Mouse (Mus musculus): ENCODE measurements around the gene St3gal3. TPM values are rescaled to one million over a fixed set of nuclear protein-coding genes. Genes with fewer than 3 reads are reported as not detected.
A peak's percentile ranks its signal among the peaks of the same experiment; 100 is the strongest.

St3gal3 gene
- total and polyA plus RNA-seq, 3 experiments: 6.9 to 13.8 (median 13.4) TPM

DNA sequence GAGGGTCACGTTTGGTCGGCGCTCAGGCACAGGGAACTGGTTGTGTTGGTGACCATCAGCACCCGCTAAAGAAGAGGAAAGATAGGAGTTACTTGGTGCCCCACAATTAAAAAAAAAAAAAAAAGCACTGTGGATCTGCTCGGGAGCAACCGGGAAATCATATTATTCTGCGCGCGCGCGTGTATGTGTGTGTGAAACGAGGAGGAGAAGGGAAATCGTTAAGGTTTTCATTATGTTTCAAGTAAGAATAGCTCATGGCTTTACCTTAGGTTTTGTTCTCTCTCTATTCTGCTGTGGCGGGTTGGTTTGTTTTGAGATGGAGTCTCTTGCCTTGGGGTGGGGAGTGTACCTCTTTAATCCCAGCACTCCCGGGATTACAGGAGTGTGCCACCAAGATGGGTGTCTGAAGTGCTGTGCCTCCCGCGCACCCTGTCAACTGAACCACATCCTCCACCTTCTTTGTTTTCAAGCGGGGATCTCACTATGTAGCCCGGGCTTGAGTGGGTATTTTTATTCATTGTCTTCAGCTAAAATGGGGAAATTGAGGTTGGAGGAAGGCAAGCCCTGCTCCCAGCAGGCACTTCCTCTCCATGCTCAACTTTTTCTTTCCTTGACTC, 219.1 kb downstream of the St3gal3 start:
- no peak for TF ChIP-seq TAL1 (conservative IDR thresholded peaks at IDR 0.05; ENCODE audit: low read depth, low read length)
- TF ChIP-seq POLR2AphosphoS5 (IDR thresholded peaks at IDR 0.05; ENCODE audit: insufficient replicate concordance, low read depth, low read length): no peak
- no peak for TF ChIP-seq GATA1 (IDR thresholded peaks at IDR 0.05; ENCODE audit: borderline replicate concordance, low read length)
- no peak for TF ChIP-seq GATA2 (IDR thresholded peaks at IDR 0.05; ENCODE audit: borderline replicate concordance, low read depth, low read length)
- no peak for TF ChIP-seq CTCF (IDR thresholded peaks at IDR 0.05; ENCODE audit: low read depth, low read length)
- H3K4me1 ChIP-seq (ENCODE audit: insufficient read depth, low read depth, low read length): peaks cover 43% of the 10 kb centered on the region
- ATAC-seq (ENCODE audit: extremely low read depth, insufficient number of reproducible peaks, low FRiP score, poor library complexity, severe bottlenecking): no peak
- DNase-seq (ENCODE audit: low spot score): peak; percentile 39
- no peaks in the 10 kb centered on the region for H3K9me3 ChIP-seq (replicated peaks)
- H3K27me3 ChIP-seq (ENCODE audit: insufficient read depth, low read length): 0 out of 2 replicates have a peak, but pooled peaks cover 3% of the 10 kb centered on the region
- peak overlapping the region; percentile 82 for H3K4me3 ChIP-seq (ENCODE audit: low read depth, low read length)
- peaks cover 31% of the 10 kb centered on the region for H3K36me3 ChIP-seq (replicated peaks)

GRCm38 (mm10) chr4:117914591-117915442, 219.9 kb downstream of the St3gal3 start, which contains the start of gene Ipo13:
Gene Ipo13 (minus strand): TSS chr4:117914999.
- DNase-seq (ENCODE audit: low spot score) (peak; percentile 96), ATAC-seq (ENCODE audit: extremely low read depth, insufficient number of reproducible peaks, low FRiP score, poor library complexity, severe bottlenecking) (peak; percentile 76)
- Histone ChIP-seq H3K36me3 (replicated peaks) (peaks cover 36% of the 10 kb centered on the region), H3K4me1 (ENCODE audit: insufficient read depth, low read depth, low read length) (peaks cover 43% of the 10 kb centered on the region), H3K27me3 (ENCODE audit: insufficient read depth, low read length) (0 out of 2 replicates have a peak, but pooled peaks cover 3% of the 10 kb centered on the region), H3K4me3 (ENCODE audit: low read depth, low read length) (peak within 1 kb of the TSS; percentile 82), H3K9me3 (replicated peaks) (no peaks in the 10 kb centered on the region)
- TF ChIP-seq GATA1 (IDR thresholded peaks at IDR 0.05; ENCODE audit: borderline replicate concordance, low read length) (no peak), CTCF (IDR thresholded peaks at IDR 0.05; ENCODE audit: low read depth, low read length) (no peak), POLR2AphosphoS5 (IDR thresholded peaks at IDR 0.05; ENCODE audit: insufficient replicate concordance, low read depth, low read length) (no peak), GATA2 (IDR thresholded peaks at IDR 0.05; ENCODE audit: borderline replicate concordance, low read depth, low read length) (no peak), TAL1 (conservative IDR thresholded peaks at IDR 0.05; ENCODE audit: low read depth, low read length) (no peak)

- TF ChIP-seq POLR2AphosphoS5 (IDR thresholded peaks at IDR 0.05; ENCODE audit: insufficient replicate concordance, low read depth, low read length) (no peak), TAL1 (conservative IDR thresholded peaks at IDR 0.05; ENCODE audit: low read depth, low read length) (no peak), CTCF (IDR thresholded peaks at IDR 0.05; ENCODE audit: low read depth, low read length) (no peak), GATA2 (IDR thresholded peaks at IDR 0.05; ENCODE audit: borderline replicate concordance, low read depth, low read length) (no peak), GATA1 (IDR thresholded peaks at IDR 0.05; ENCODE audit: borderline replicate concordance, low read length) (no peak)
- DNase-seq (ENCODE audit: low spot score) (no peak), ATAC-seq (ENCODE audit: extremely low read depth, insufficient number of reproducible peaks, low FRiP score, poor library complexity, severe bottlenecking) (no peak)
- Histone ChIP-seq H3K27me3 (ENCODE audit: insufficient read depth, low read length) (0 out of 2 replicates have a peak, but pooled peaks cover 3% of the 10 kb centered on the region), H3K9me3 (replicated peaks) (no peaks in the 10 kb centered on the region), H3K36me3 (replicated peaks) (peaks cover 43% of the 10 kb centered on the region), H3K4me3 (ENCODE audit: low read depth, low read length) (peak overlapping the region; percentile 82), H3K4me1 (ENCODE audit: insufficient read depth, low read depth, low read length) (peaks cover 43% of the 10 kb centered on the region)
Measured at GRCm38 (mm10) chr4:117914031-117914430, 220.7 kb downstream of the St3gal3 start.

- H3K36me3 ChIP-seq (replicated peaks): peaks cover 48% of the 10 kb centered on the region
- no peak overlapping the region; the same call in 1 of the 2 replicates for H3K4me3 ChIP-seq (ENCODE audit: low read depth, low read length)
- peaks cover 43% of the 10 kb centered on the region for H3K4me1 ChIP-seq (ENCODE audit: insufficient read depth, low read depth, low read length)
- H3K27me3 ChIP-seq (ENCODE audit: insufficient read depth, low read length): no peaks in the 10 kb centered on the region
- H3K9me3 ChIP-seq (replicated peaks): no peaks in the 10 kb centered on the region
- no peak for ATAC-seq (ENCODE audit: extremely low read depth, insufficient number of reproducible peaks, low FRiP score, poor library complexity, severe bottlenecking)
- TF ChIP-seq POLR2AphosphoS5 (IDR thresholded peaks at IDR 0.05; ENCODE audit: insufficient replicate concordance, low read depth, low read length) (no peak), GATA2 (IDR thresholded peaks at IDR 0.05; ENCODE audit: borderline replicate concordance, low read depth, low read length) (no peak), GATA1 (IDR thresholded peaks at IDR 0.05; ENCODE audit: borderline replicate concordance, low read length) (no peak), TAL1 (conservative IDR thresholded peaks at IDR 0.05; ENCODE audit: low read depth, low read length) (no peak), CTCF (IDR thresholded peaks at IDR 0.05; ENCODE audit: low read depth, low read length) (no peak)
- no peak for DNase-seq (ENCODE audit: low spot score)
Measured at GRCm38 (mm10) chr4:117913421-117913820, 221.3 kb downstream of the St3gal3 start.

- TF ChIP-seq POLR2AphosphoS5 (IDR thresholded peaks at IDR 0.05; ENCODE audit: insufficient replicate concordance, low read depth, low read length) (no peak), GATA1 (IDR thresholded peaks at IDR 0.05; ENCODE audit: borderline replicate concordance, low read length) (no peak), TAL1 (conservative IDR thresholded peaks at IDR 0.05; ENCODE audit: low read depth, low read length) (no peak), GATA2 (IDR thresholded peaks at IDR 0.05; ENCODE audit: borderline replicate concordance, low read depth, low read length) (no peak), CTCF (IDR thresholded peaks at IDR 0.05; ENCODE audit: low read depth, low read length) (no peak)
- Histone ChIP-seq H3K36me3 (replicated peaks) (peaks cover 54% of the 10 kb centered on the region), H3K4me1 (ENCODE audit: insufficient read depth, low read depth, low read length) (peaks cover 43% of the 10 kb centered on the region), H3K9me3 (replicated peaks) (no peaks in the 10 kb centered on the region), H3K27me3 (ENCODE audit: insufficient read depth, low read length) (no peaks in the 10 kb centered on the region), H3K4me3 (ENCODE audit: low read depth, low read length) (no peak overlapping the region)
- no peak for ATAC-seq (ENCODE audit: extremely low read depth, insufficient number of reproducible peaks, low FRiP score, poor library complexity, severe bottlenecking)
- DNase-seq (ENCODE audit: low spot score): no peak
Measured at GRCm38 (mm10) chr4:117912685-117913273, 221.9 kb downstream of the St3gal3 start.

All from G1E (cell line).